Mouse (Mus musculus) liver, embryonic 16.5 days (tissue): ENCODE results near the gene Prr3. TPM values are rescaled to one million over a fixed set of nuclear protein-coding genes. Genes with fewer than 3 reads are reported as not detected.

Source experiments
- ATAC-seq: fragments of 200-750 bp; cut with Nextera tagmentation; 2 replicates; pipeline ENCODE4 v1.8.0; 2017; ENCODE audit warnings: low read depth, mild to moderate bottlenecking, moderate number of reproducible peaks, moderate library complexity
- H3K27ac ChIP-seq: fragments of 300-500 bp; sonication (generic); 2 replicates; pipeline ENCODE4 v1.5.1; 2014; ENCODE audit warnings: mild to moderate bottlenecking, low read length
- H3K27me3 ChIP-seq: fragments of 300-500 bp; sonication (generic); 2 replicates; pipeline ENCODE4 v1.6.1; 2014; ENCODE audit warnings: low read depth, low read length, mixed read lengths; ENCODE audit not compliant: control insufficient read depth, insufficient read depth
- H3K36me3 ChIP-seq: fragments of 300-500 bp; sonication (generic); 2 replicates; pipeline ENCODE4 v1.6.1; 2014; ENCODE audit warnings: mild to moderate bottlenecking; ENCODE audit not compliant: control insufficient read depth, insufficient read depth
- H3K4me1 ChIP-seq: fragments of 300-500 bp; sonication (generic); 2 replicates; pipeline ENCODE4 v1.6.1; 2014; ENCODE audit warnings: low read depth, low read length, mixed read lengths; ENCODE audit not compliant: control insufficient read depth
- H3K4me2 ChIP-seq: fragments of 300-500 bp; sonication (generic); 2 replicates; pipeline ENCODE4 v1.6.1; 2014; ENCODE audit warnings: low read depth, low read length, mixed read lengths
- H3K4me3 ChIP-seq: fragments of 300-500 bp; sonication (generic); 2 replicates; pipeline ENCODE4 v1.5.1; 2014; ENCODE audit warnings: low read depth, mild to moderate bottlenecking, low read length
- H3K9ac ChIP-seq: fragments of 300-500 bp; sonication (generic); 2 replicates; pipeline ENCODE4 v1.6.1; 2014; ENCODE audit warnings: low read depth, low read length
- H3K9me3 ChIP-seq: fragments of 300-500 bp; sonication (generic); replicated peaks from 2 replicates; pipeline ENCODE4 v1.6.1; 2016; ENCODE audit warnings: low read length; ENCODE audit not compliant: control insufficient read depth
- WGBS: fragments of 180-500 bp; shearing (Covaris S2); extraction: QIAGEN DNeasy Blood & Tissue Kit; methylation state at CpG from one replicate; pipeline ENCODE4 v1.1.7; 2014; ENCODE audit not compliant: insufficient replicate concordance; 5-methylcytosine and 5-hydroxymethylcytosine counted together
- polyA plus RNA-seq: library from polyadenylated mRNA; unstranded; fragments of >200 nt; fragmentation: Nextera tagmentation; extraction: Ambion mirVana; gene quantifications from 2 replicates; pipeline ENCODE4 v1.2.1, GENCODE M21; 2015

Gene Prr3
- polyA plus RNA-seq, 1 experiment from 2014 or later, result 5.9 TPM

DNA sequence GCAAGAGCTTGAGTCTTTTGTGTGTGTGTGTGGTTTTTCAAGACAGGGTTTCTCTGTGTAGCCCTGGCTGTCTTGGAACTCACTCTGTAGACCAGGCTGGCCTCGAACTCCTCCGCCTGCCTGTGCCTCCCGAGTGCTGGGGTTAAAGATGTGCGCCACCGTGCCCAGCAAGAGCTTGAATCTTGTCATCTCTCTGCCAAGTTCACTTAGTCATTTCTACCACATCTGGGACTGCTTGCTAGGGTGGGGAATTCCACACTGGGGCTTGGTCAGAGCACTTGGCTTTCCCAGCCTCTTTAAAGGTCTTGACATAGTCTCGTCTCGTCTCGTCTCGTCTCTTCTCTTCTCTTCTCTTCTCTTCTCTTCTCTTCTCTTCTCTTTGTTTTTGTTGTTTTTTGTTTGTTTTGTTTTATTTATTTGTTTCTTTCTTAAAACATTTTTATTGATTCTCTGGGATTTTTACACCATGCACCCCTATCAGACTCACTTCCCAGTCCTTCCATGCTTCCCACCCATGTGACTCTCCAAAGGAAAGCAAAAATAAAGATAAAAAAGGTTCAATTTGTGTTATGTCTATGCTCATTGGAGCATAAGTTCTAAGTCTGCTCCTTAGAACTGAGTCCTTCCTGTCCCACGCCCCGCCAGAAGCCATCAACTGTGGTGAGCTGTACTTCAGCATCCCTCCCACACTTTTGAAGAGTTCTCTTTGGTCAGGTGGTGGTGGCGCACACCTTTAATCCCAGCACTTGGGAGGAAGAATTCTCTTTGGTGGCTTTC is 21.3 kb upstream of the Prr3 start:
- H3K4me3 ChIP-seq, result peak overlapping the region; percentile 24

DNA sequence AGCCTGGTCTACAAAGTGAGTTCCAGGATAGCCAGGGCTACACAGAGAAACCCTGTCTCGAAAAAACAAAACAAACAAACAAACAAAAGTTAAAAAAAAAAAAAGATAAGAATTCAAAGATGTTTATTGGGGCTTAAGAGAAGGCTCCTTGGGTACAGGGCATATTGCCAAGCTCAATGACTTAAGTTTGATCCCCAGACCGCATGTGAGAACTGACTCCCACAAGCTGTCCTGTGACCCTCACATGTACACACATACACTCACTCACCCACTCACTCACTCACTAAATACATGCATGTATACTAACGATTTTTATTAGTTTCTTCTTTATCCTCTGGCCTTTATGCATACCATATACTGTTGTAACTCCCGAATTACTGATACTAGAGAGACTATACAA is 20.3 kb upstream of the Prr3 start:
- H3K4me1 ChIP-seq, result peaks cover 73% of the 10 kb centered on the region
- H3K27ac ChIP-seq, result peak overlapping the region; percentile 98
- H3K27me3 ChIP-seq, result no peaks in the 10 kb centered on the region
- no peak for ATAC-seq
- peaks cover 10% of the 10 kb centered on the region for H3K9me3 ChIP-seq
- H3K9ac ChIP-seq, result no peak overlapping the region
- H3K4me3 ChIP-seq, result peak overlapping the region; percentile 62
- peak overlapping the region; percentile 64 for H3K4me2 ChIP-seq
- 70% methylated on average over 4 of the region's 4 CpGs for WGBS
- H3K36me3 ChIP-seq, result peaks cover 7% of the 10 kb centered on the region

More for the DNA sequence above, 21.3 kb upstream of the Prr3 start:
- H3K4me2 ChIP-seq, result peak overlapping the region; percentile 63
- H3K27ac ChIP-seq, result peak overlapping the region; percentile 98
- peaks cover 64% of the 10 kb centered on the region for H3K4me1 ChIP-seq
- WGBS, result 77% methylated on average over 12 of the region's 12 CpGs
- H3K27me3 ChIP-seq, result no peaks in the 10 kb centered on the region
- H3K9me3 ChIP-seq, result peaks cover 10% of the 10 kb centered on the region
- H3K36me3 ChIP-seq, result peaks cover 13% of the 10 kb centered on the region
- H3K9ac ChIP-seq, result peak overlapping the region; percentile 48
- peak; percentile 42 for ATAC-seq

DNA sequence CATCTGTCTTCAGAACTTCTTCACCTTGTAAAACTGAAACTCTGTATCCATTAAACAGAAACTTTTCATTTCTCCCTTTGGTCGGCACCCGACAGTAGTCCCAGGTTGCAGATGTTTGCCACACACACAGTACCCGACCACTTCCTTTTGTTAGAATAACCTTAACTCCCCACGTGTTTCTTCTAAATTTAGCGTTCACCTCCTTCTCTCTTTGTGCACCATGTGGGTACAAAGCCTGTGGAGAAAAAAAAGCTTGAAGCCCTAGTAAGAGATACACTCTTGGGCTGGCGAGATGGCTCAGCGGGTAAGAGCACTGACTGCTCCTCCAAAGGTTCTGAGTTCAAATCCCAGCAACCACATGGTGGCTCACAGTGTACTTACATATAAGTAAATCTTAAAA is 19.3 kb upstream of the Prr3 start:
- Histone ChIP-seq H3K4me3 (peak overlapping the region; percentile 62), H3K27me3 (no peaks in the 10 kb centered on the region), H3K9me3 (peaks cover 10% of the 10 kb centered on the region), H3K4me2 (peak overlapping the region; percentile 64), H3K9ac (no peak overlapping the region), H3K27ac (peak overlapping the region; percentile 31), H3K36me3 (peaks cover 7% of the 10 kb centered on the region), H3K4me1 (peaks cover 77% of the 10 kb centered on the region)
- ATAC-seq, result no peak
- 25% methylated on average over 7 of the region's 7 CpGs for WGBS

DNA sequence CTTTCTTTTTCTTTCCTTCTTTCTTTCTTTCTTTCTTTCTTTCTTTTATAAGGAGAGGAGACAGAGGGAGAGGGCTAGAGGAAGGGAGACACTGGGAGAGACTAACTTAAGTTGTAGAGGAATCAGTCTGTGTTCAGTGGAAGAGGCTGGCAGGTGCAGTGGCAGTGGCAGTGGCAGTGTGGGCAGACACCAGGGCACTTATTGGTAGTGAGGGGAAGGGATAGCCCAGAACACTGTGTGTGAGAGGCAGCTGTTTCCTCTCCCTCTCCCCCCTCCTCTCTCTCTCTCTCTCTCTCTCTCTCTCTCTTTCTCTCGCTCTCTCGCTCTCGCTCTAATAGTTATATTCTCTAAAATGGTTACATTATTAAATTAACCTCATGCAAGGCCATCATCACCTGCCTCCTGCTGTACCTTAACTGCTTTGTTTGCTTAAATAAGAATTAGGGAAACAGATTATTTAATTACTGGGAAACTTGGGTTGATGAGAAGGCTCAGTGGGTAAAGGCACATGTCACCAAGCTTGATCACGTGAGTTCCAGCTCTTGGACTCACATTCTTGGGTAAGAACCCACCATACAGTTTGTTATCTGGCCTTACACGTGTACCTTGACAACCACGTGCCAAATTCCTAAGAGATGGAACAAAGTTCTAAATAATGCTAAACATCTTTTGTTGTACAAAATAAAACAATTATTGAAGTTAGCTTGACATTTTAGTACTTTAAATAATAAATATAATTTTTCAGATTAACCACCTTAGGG is 18.7 kb upstream of the Prr3 start:
- peak overlapping the region; percentile 62 for H3K4me3 ChIP-seq
- peak overlapping the region; percentile 88 for H3K27ac ChIP-seq
- H3K4me2 ChIP-seq, result peak overlapping the region; percentile 64
- ATAC-seq, result no peak
- WGBS, result 42% methylated on average over 6 of the region's 6 CpGs
- H3K9me3 ChIP-seq, result peaks cover 10% of the 10 kb centered on the region
- H3K27me3 ChIP-seq, result no peaks in the 10 kb centered on the region
- peak overlapping the region; percentile 63 for H3K9ac ChIP-seq
- peaks cover 7% of the 10 kb centered on the region for H3K36me3 ChIP-seq
- peaks cover 75% of the 10 kb centered on the region for H3K4me1 ChIP-seq

DNA sequence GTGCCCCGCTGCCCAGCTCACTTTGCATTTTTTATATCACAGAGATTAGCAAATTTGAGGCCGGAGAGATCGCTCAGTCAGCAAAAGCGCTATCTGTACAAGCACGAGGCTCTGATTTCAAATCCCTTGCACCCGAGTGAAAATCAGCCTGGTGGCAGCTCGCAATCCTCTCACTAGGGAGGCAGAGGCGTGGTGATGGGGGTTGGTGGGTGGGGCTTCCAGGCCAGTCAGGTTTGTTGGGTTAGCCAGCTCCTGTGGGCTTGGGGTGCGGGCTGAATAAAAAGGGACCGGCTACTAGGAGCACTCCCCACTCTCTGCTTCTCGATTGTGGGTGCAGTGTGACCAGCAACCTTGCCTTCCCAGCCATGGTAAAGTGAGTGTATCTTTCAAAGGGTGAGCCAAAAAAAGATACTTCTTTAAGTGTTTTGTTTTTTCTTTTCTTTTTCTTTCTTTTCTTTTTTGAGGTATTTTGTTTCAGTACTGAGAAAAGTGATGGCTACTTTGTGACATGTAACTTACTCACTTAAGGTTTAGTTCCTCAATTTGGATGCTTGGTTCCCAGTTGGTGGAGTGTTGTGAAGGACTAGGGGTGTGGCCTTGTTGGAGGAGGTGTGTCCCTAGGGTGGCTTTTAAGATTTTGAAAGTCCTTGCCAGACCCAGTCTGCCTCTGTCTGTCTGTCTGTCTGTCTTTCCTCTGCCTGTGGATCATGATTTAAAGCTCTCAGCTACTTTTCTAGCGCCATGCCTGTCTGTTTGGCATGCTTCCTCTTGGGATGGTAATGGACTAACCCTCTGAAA is 17.9 kb upstream of the Prr3 start:
- peak overlapping the region; percentile 64 for H3K4me2 ChIP-seq
- no peaks in the 10 kb centered on the region for H3K27me3 ChIP-seq
- 23% methylated on average over 12 of the region's 12 CpGs for WGBS
- H3K4me1 ChIP-seq, result peaks cover 71% of the 10 kb centered on the region
- peaks cover 9% of the 10 kb centered on the region for H3K9me3 ChIP-seq
- H3K27ac ChIP-seq, result peak overlapping the region; percentile 88
- peaks cover 5% of the 10 kb centered on the region for H3K36me3 ChIP-seq
- ATAC-seq, result peak; percentile 55
- peak overlapping the region; percentile 62 for H3K4me3 ChIP-seq
- H3K9ac ChIP-seq, result peak overlapping the region; percentile 63

DNA sequence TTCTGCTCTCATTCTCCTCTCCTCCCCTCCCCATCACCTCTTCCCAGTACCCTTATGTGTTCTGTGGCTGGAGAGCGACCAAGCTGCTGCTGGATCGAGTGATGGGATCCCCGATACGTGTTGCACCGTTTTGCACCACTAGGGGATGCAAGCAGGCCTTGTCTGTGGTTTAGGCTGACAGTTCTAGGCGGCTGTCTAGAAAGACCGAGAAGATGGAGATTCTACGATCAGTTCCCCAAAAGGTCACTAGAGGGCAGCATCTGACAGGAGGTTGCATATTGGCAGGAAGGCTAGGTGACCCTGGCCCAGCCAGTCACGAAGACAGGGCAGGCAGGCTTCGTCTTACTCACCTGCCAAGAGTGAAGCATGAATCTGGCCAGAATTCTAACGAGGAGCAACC is 16.9 kb upstream of the Prr3 start:
- H3K9ac ChIP-seq, result 0 out of 2 replicates have a peak overlapping the region, but pooled peaks have one; percentile 6
- H3K4me1 ChIP-seq, result peaks cover 62% of the 10 kb centered on the region
- peak overlapping the region; percentile 62; the same call in 1 of the 2 replicates for H3K4me3 ChIP-seq
- peak overlapping the region; percentile 88 for H3K27ac ChIP-seq
- no peaks in the 10 kb centered on the region for H3K27me3 ChIP-seq
- H3K36me3 ChIP-seq, result no peaks in the 10 kb centered on the region
- WGBS, result 2% methylated on average over 11 of the region's 11 CpGs
- ATAC-seq, result peak; percentile 41
- peak overlapping the region; percentile 64 for H3K4me2 ChIP-seq
- 0 out of 2 replicates have a peak, but pooled peaks cover under 1% of the 10 kb centered on the region for H3K9me3 ChIP-seq

DNA sequence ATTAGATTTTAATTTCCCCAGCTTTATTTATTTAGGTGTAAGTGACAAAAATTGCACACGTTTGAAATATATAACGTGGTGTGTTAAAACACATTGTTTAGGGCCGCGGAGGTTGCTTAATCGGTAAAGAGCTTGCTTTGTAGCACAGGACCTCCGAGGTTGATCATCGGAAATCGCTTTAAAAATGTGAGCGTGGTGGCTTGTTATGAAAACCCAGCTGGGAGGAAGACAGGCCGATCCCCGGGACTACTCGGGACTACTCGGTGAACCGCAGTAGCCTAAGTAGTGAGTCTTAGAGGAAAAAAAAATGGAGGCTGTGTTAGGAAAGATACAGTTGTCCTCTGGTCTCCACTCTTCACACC is 14.8 kb upstream of the Prr3 start:
- Histone ChIP-seq H3K36me3 (no peaks in the 10 kb centered on the region), H3K4me1 (peaks cover 42% of the 10 kb centered on the region), H3K4me2 (peak overlapping the region; percentile 82), H3K27ac (peak overlapping the region; percentile 86), H3K4me3 (peak overlapping the region; percentile 80), H3K9me3 (no peaks in the 10 kb centered on the region), H3K9ac (peak overlapping the region; percentile 75), H3K27me3 (no peaks in the 10 kb centered on the region)
- 2% methylated on average over 14 of the region's 14 CpGs for WGBS
- ATAC-seq, result no peak

DNA sequence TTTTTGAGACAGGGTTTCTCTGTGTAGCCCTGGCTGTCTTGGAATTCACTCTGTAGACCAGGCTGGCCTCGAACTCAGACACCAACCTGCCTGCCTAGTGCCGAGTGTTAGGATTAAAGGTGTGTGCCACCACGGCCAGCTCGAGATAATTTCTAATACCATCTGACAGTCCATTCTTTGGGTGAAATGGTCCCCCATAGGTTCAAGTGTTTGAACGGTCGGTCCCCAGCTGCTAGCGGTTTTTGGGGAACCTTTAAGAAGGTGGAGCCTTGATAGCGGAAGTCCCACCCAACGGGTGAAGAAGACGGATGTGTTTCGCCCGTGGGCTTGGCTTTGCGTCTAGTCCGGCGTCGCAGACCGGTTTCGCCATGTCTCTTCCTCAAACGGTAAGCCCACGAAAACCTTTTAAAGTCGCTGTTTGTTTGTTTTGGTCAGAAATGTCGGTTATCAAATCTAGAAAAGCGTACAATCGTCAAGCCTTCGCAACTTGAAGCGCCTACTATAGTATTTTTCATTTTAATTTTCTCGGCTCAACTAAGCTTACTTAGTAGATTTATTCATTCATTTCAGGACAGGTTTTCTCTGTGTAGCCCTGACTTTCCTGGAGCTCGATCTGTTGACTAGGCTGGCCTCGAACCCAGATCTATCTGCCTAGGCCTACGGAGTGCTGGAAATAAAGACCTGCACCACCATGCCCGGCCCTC is 14.3 kb upstream of the Prr3 start:
- Histone ChIP-seq H3K36me3 (no peaks in the 10 kb centered on the region), H3K27ac (peak overlapping the region; percentile 86), H3K4me1 (peaks cover 39% of the 10 kb centered on the region), H3K9me3 (no peaks in the 10 kb centered on the region), H3K4me2 (peak overlapping the region; percentile 82), H3K9ac (peak overlapping the region; percentile 75), H3K4me3 (peak overlapping the region; percentile 80), H3K27me3 (no peaks in the 10 kb centered on the region)
- whole genome bisulfite sequencing, result 2% methylated on average over 31 of the region's 31 CpGs
- peak; percentile 61 for ATAC-seq
